Mouse (Mus musculus) testis, adult 2 months (tissue): ENCODE data around the gene Chrm1. TPM values are rescaled to one million over a fixed set of nuclear protein-coding genes. Genes with fewer than 3 reads are reported as not detected.

ENCODE experiments used
- H3K27ac ChIP-seq: fragments of 200-500 bp; 2 replicates; pipeline ENCODE4 v1.5.1; 2012; ENCODE audit warnings: low read depth, low read length; ENCODE audit not compliant: control insufficient read depth, insufficient read depth
- H3K27me3 ChIP-seq: fragments of 200-500 bp; 2 replicates; pipeline ENCODE4 v1.6.1; 2012; ENCODE audit warnings: mild to moderate bottlenecking, low read length, moderate library complexity; ENCODE audit not compliant: control insufficient read depth, insufficient read depth
- H3K36me3 ChIP-seq: fragments of 200-500 bp; 2 replicates; pipeline ENCODE4 v1.6.1; 2012; ENCODE audit warnings: mild to moderate bottlenecking, low read length; ENCODE audit not compliant: control insufficient read depth, insufficient read depth
- H3K4me1 ChIP-seq: fragments of 200-500 bp; 2 replicates; pipeline ENCODE4 v1.6.1; 2012; ENCODE audit warnings: low read length; ENCODE audit not compliant: control insufficient read depth, insufficient read depth
- H3K4me3 ChIP-seq: fragments of 200-500 bp; 2 replicates; pipeline ENCODE4 v1.5.1; 2012; ENCODE audit warnings: low read depth, mild to moderate bottlenecking, low read length, moderate library complexity, mixed read lengths; ENCODE audit not compliant: control insufficient read depth
- CTCF ChIP-seq: fragments of 200-500 bp; IDR thresholded peaks from 2 replicates; pipeline ENCODE4 v1.5.1; 2012; ENCODE audit warnings: low read depth, mild to moderate bottlenecking, inconsistent platforms, low read length, moderate library complexity; ENCODE audit not compliant: control insufficient read depth, insufficient read depth, insufficient replicate concordance
- POLR2A ChIP-seq: fragments of 200-500 bp; IDR thresholded peaks from 2 replicates; pipeline ENCODE4 v1.6.1; 2012; ENCODE audit warnings: low read depth, mild to moderate bottlenecking, inconsistent platforms, low read length, moderate library complexity; ENCODE audit not compliant: control insufficient read depth
- polyA plus RNA-seq: library from polyadenylated mRNA; depleted of rRNA; stranded (reverse); fragments of >200 nt; gene quantifications from 2 replicates; pipeline ENCODE4 v1.2.3, GENCODE M21; 2012

The Chrm1 gene
- polyA plus RNA-seq, 1 experiment, result 0.99 TPM

- peaks cover 9% of the 10 kb centered on the region for H3K4me1 ChIP-seq
- H3K27ac ChIP-seq, result no peak overlapping the region
- no peaks in the 10 kb centered on the region for H3K36me3 ChIP-seq
- no peak for TF ChIP-seq CTCF
- TF ChIP-seq POLR2A, result no peak
- no peak overlapping the region for H3K4me3 ChIP-seq
- peaks cover 4% of the 10 kb centered on the region; the same call in 1 of the 2 replicates for H3K27me3 ChIP-seq
Measured at GRCm38 (mm10) chr19:8663911-8664421, 377 bp downstream of the Chrm1 start.

GRCm38 (mm10) chr19:8664859-8665258 lies 1.3 kb downstream of the Chrm1 start:
- Histone ChIP-seq H3K27me3 (peaks cover 4% of the 10 kb centered on the region; the same call in 1 of the 2 replicates), H3K27ac (no peak overlapping the region), H3K36me3 (no peaks in the 10 kb centered on the region), H3K4me3 (no peak overlapping the region), H3K4me1 (peaks cover 9% of the 10 kb centered on the region)
- TF ChIP-seq POLR2A (no peak), CTCF (no peak)

DNA sequence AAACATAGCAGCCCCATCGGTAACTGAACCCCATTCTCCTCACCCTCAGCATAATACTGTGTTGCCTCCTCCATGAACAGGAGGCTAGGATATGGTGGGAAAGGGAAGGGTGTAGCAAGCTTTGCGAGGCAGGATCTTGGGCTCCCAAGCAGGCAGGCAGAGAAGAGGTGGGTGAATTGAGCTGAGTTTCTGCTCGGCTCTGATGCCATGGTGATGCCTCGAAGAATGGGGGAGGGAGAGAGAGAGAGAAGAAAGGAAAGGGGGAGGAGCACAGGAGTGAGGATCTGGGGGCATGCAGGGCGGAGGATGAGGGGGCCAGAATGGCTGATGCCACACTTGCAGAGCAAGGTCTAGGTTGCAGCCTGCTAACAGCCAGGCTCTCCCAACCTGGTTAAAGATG lies 2.2 kb downstream of the Chrm1 start:
- Histone ChIP-seq H3K4me1 (peaks cover 8% of the 10 kb centered on the region), H3K27ac (no peak overlapping the region), H3K36me3 (no peaks in the 10 kb centered on the region), H3K4me3 (no peak overlapping the region), H3K27me3 (peaks cover 4% of the 10 kb centered on the region; the same call in 1 of the 2 replicates)
- no peak for TF ChIP-seq CTCF
- TF ChIP-seq POLR2A, result no peak

DNA sequence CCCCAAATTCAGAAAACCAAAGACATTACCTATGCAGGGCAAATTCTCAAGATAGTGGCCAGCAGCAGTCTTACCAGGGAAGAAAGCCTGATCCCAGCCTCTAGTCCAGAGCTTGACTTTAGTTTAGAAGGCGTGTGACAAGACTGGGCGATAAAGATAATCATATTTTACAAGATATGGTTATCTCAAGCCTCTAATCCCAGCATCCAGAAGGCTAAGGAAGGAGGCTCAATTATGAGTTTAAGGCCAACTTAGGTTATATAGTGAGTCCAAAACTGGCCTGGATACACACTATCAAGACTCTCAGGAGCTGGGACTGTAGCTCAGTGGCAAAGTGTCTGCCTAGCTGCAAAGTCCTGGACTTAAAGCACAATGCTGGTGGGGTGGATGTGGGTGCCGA lies 9.3 kb downstream of the Chrm1 start:
- no peaks in the 10 kb centered on the region for H3K27me3 ChIP-seq
- TF ChIP-seq CTCF (no peak), POLR2A (no peak)
- H3K4me1 ChIP-seq, result no peaks in the 10 kb centered on the region
- no peaks in the 10 kb centered on the region for H3K36me3 ChIP-seq
- H3K4me3 ChIP-seq, result no peak overlapping the region
- no peak overlapping the region for H3K27ac ChIP-seq

DNA sequence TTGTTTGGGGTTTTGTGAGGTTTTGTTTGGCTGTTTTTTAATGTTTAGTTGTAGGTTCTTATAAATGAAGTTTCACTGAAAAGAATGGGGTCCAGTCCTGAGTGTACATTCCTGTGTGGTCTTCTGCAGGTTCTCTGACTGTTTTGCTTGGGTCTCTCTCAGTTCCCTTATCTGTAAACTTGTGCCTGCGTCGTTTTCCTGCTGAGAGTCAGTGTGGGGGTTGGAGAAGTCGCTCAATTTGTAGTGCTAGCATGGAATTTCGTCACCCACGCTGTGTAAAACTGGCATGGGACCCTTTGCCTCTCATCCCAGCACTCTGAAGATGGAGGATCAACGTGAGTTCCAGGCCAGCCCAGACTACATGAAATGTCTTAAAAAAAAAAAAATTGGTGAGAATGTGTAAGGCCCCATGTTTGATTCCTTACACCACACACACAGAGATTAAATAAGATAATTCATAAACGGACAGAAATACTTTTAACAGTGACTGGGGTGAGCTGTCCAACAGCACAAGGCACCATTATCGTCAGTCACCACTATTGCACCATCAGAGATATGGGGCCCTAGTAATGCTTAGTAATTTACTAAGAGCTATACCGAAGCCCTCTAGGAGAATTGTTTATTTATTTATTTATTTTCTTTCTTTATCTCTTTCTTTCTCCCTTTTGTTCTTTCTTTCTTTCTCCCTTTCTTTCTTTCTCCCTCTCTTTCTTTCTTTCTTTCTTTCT lies 9.9 kb downstream of the Chrm1 start:
- no peaks in the 10 kb centered on the region; the same call in 1 of the 2 replicates for H3K4me1 ChIP-seq
- no peaks in the 10 kb centered on the region for H3K27me3 ChIP-seq
- no peak for TF ChIP-seq CTCF
- H3K27ac ChIP-seq, result no peak overlapping the region
- no peak overlapping the region for H3K4me3 ChIP-seq
- H3K36me3 ChIP-seq, result no peaks in the 10 kb centered on the region

DNA sequence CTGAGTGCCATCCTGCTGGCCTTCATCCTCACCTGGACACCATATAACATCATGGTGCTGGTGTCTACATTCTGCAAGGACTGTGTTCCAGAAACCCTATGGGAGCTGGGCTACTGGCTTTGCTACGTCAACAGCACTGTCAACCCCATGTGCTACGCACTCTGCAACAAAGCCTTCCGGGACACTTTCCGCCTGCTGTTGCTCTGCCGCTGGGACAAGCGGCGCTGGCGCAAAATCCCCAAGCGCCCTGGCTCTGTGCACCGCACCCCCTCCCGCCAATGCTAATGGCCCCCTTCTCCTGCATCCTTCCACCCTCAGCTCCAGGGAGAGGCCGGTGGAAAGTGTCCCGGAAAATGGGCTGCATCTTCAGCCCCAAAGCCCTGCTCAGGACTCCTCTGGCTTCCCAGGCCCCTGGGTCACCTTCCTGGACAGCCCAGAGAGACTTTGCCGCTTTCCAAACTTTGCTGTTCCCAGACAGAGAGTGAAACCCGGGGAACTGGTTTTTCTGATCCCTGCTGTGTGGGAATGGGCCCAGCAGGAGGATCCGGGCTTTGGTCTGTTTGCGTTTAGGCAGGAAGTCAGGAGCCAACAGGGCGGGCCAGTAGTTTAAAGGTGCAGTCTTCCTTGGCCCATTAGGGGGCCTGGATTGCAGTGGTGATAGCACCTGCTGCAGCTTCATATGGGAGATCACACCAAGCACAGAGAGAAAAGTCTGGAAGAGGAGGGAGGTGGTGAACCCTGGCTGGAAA lies 15.6 kb downstream of the Chrm1 start:
- Histone ChIP-seq H3K27ac (no peak overlapping the region), H3K4me3 (no peak overlapping the region)
- no peak for TF ChIP-seq CTCF

DNA sequence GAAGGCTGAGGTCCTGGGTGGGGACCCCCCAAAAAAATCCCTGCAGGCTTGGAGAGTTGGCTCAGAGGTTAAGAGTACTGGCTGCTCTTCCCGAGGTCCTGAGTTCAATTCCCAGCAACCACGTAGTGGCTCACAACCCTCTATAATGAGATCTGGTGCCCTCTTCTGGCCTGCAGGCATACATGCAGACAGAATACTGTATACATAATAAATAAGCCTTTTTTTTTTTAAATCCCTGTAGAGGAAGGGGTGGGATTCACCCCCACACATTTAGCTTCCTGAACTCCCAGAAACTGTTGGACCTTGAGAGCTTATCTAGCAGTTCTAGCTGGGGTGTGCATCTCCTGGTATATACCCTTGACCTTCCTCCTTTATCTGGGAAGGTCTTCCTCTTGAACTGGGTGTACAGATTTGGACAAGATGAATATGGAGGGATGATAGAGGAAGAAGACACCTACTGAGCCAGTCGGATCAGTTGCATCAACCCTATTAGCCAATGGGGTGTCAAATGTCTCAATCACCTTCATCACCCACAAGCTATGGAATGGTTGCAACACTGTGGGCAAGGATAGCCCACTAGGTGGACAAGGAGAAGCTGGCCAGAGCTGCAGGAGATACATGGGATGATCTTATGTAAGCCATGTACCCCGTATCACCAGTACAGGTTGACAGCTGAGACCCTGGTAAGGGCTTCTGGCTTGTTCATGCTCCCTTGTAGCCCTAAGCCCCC lies 18.2 kb downstream of the Chrm1 start:
- H3K27me3 ChIP-seq, result no peaks in the 10 kb centered on the region
- no peak overlapping the region for H3K27ac ChIP-seq
- no peaks in the 10 kb centered on the region for H3K36me3 ChIP-seq
- no peaks in the 10 kb centered on the region; the same call in 1 of the 2 replicates for H3K4me1 ChIP-seq
- TF ChIP-seq CTCF (no peak), POLR2A (no peak)
- no peak overlapping the region for H3K4me3 ChIP-seq

More for the DNA sequence above, 15.6 kb downstream of the Chrm1 start:
- Histone ChIP-seq H3K36me3 (no peaks in the 10 kb centered on the region), H3K27me3 (no peaks in the 10 kb centered on the region), H3K4me1 (no peaks in the 10 kb centered on the region; the same call in 1 of the 2 replicates)
